Mouse (Mus musculus) cortical plate, adult 2 months (tissue): Measurements from ENCODE around the gene Eomes.

Source experiments
- CTCF ChIP-seq: fragments of 200-500 bp; IDR thresholded peaks from 2 replicates; pipeline ENCODE4 v1.5.1; 2011; ENCODE audit warnings: mild to moderate bottlenecking, control low read depth, low read length; ENCODE audit not compliant: insufficient read depth; ENCODE audit errors: extremely low read depth
- POLR2A ChIP-seq: fragments of 200-500 bp; IDR thresholded peaks from 2 replicates; pipeline ENCODE4 v1.6.1; 2011; ENCODE audit warnings: mild to moderate bottlenecking, low read length, control low read depth; ENCODE audit not compliant: insufficient read depth; ENCODE audit errors: extremely low read depth

GRCm38 (mm10) chr9:118495933-118496332, 17.9 kb downstream of the Eomes start:
- TF ChIP-seq CTCF (no peak), POLR2A (no peak)
